Mouse (Mus musculus) midbrain, embryonic 11.5 days (tissue): ENCODE measurements around the gene C2cd2. TPM values are rescaled to one million over a fixed set of nuclear protein-coding genes. Genes with fewer than 3 reads are reported as not detected.
A peak's percentile ranks its signal among the peaks of the same experiment; 100 is the strongest.

ENCODE experiments used
- ATAC-seq: fragments of 200-750 bp; cut with Nextera tagmentation; 2 replicates; pipeline ENCODE4 v1.8.0; 2017; ENCODE audit warnings: moderate TSS enrichment, moderate library complexity; ENCODE audit not compliant: low FRiP score
- DNase-seq: peaks from one replicate; pipeline ENCODE4 v3.0.0; 2015; ENCODE audit warnings: low spot score; ENCODE audit errors: missing footprints
- H3K27ac ChIP-seq: fragments of 300-500 bp; sonication (generic); 2 replicates; pipeline ENCODE4 v1.5.1; 2014; ENCODE audit warnings: low read depth, low read length
- H3K27me3 ChIP-seq: fragments of 300-500 bp; sonication (generic); 2 replicates; pipeline ENCODE4 v1.6.1; 2014; ENCODE audit warnings: mild to moderate bottlenecking, low read length, moderate library complexity, mixed read lengths; ENCODE audit not compliant: control insufficient read depth, insufficient read depth
- H3K36me3 ChIP-seq: fragments of 300-500 bp; sonication (generic); 2 replicates; pipeline ENCODE4 v1.6.1; 2014; ENCODE audit warnings: mild to moderate bottlenecking, low read length, moderate library complexity, mixed read lengths; ENCODE audit not compliant: control insufficient read depth, insufficient read depth
- H3K4me1 ChIP-seq: fragments of 300-500 bp; sonication (generic); 2 replicates; pipeline ENCODE4 v1.6.1; 2014; ENCODE audit warnings: low read length; ENCODE audit not compliant: control insufficient read depth, insufficient read depth
- H3K4me2 ChIP-seq: fragments of 300-500 bp; sonication (generic); 2 replicates; pipeline ENCODE4 v1.6.1; 2014; ENCODE audit warnings: mild to moderate bottlenecking, moderate library complexity
- H3K4me3 ChIP-seq: fragments of 300-500 bp; sonication (generic); 2 replicates; pipeline ENCODE4 v1.5.1; 2014; ENCODE audit warnings: low read depth, low read length
- H3K9ac ChIP-seq: fragments of 300-500 bp; sonication (generic); 2 replicates; pipeline ENCODE4 v1.6.1; 2014; ENCODE audit warnings: low read length
- H3K9me3 ChIP-seq: fragments of 300-500 bp; sonication (generic); 2 replicates; pipeline ENCODE4 v1.6.1; 2016; ENCODE audit warnings: low read length; ENCODE audit not compliant: control insufficient read depth
- WGBS: fragments of 180-500 bp; shearing (Covaris S2); extraction: QIAGEN DNeasy Blood & Tissue Kit; methylation state at CpG from one replicate; pipeline ENCODE4 v1.1.7; 2014; 5-methylcytosine and 5-hydroxymethylcytosine counted together
- polyA plus RNA-seq: library from polyadenylated mRNA; unstranded; fragments of >200 nt; fragmentation: Nextera tagmentation; extraction: Ambion mirVana; gene quantifications from 2 replicates; pipeline ENCODE4 v1.2.1, GENCODE M21; 2014

C2cd2 gene
- polyA plus RNA-seq, 1 experiment from 2014 or later: 17.7 TPM

DNA sequence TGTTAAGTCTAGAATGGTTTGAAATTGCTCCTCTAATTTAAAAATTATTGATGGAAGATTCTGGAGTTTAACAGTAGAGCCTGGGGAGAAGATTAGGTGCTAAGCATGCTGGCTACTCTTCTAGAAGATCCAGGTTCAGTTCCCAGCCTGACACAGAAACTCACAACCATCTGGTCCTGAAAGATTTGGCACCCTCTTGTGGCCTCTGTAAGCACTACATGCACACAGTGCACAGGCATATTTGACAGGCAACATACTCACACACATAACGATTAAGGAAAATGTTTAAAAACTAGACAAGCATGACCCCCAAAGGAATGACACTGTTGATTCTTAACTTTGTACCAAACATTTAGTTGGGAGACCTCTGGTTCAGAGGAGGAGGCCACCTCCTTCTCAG, 83.3 kb downstream of the C2cd2 start:
- WGBS: 64% methylated on average over 1 of the region's 1 CpGs
- H3K27ac ChIP-seq: no peak overlapping the region
- no peak overlapping the region for H3K4me3 ChIP-seq
- H3K9me3 ChIP-seq: no peaks in the 10 kb centered on the region
- H3K27me3 ChIP-seq: no peaks in the 10 kb centered on the region
- H3K4me2 ChIP-seq: no peak overlapping the region
- DNase-seq: peak; percentile 90
- no peak overlapping the region for H3K9ac ChIP-seq
- no peaks in the 10 kb centered on the region for H3K4me1 ChIP-seq
- no peak for ATAC-seq
- no peaks in the 10 kb centered on the region for H3K36me3 ChIP-seq

DNA sequence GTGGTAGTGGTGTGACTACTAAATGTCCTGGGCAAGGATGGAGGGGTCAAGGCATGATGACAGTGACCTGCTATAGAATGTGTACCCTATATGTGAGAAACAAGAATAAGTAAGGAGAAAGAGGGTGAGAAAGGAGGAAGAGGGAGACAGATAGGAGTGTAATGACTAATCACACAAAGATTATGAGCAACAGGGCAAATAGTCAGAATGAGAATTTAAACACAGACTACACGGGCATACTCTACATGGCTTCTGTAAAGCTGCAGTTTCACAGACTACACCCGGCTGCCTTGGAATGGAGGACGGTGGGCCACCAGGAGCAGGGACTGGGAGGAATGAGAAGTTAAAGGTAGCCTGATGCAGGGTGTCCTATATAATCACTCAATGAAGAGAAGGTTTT, 84.9 kb downstream of the C2cd2 start:
- Histone ChIP-seq H3K27me3 (no peaks in the 10 kb centered on the region), H3K9ac (no peak overlapping the region), H3K4me3 (no peak overlapping the region), H3K27ac (no peak overlapping the region), H3K4me2 (no peak overlapping the region), H3K36me3 (no peaks in the 10 kb centered on the region), H3K4me1 (no peaks in the 10 kb centered on the region), H3K9me3 (no peaks in the 10 kb centered on the region)
- ATAC-seq: no peak
- DNase-seq: no peak
- 94% methylated on average over 3 of the region's 3 CpGs for WGBS

DNA sequence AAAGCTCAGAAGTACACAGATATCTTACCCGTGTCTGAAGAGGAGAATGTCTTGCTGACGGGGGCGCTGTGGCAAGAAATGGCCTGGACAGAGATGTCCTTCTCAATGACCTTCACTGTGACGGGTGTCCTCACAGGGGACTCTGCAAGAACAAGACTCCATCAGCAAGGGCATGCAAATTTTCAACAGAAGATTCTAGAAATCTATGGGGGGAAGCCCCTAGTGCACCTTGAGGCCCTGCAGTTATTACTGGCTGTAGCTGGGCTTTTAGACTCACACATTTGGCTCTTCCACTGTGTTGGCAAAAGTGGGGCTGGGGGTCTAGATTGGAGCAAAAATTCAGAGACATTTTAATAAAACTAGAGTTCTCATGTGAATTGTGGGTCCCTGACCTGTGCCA, 87.3 kb downstream of the C2cd2 start:
- no peaks in the 10 kb centered on the region for H3K4me1 ChIP-seq
- no peak for ATAC-seq
- WGBS: 86% methylated on average over 4 of the region's 4 CpGs

DNA sequence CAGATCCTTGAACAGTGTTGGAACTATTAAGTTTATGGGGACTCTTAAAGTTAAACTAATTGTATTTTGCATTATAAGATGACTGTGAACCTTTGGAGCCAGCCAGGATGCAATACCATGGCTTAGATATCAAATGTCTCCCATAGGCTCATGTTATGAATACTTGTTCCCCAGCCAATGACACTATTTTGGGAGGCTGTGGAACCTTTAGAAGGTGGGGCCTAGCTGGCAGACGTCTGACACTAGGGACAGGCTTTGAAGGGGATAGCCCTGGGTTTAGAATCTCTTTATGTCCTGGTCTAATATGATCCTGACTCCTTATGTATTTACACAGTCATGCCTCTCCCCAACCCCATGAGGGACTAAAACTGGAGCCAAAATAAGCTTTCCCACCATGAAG, 88.0 kb downstream of the C2cd2 start:
- Histone ChIP-seq H3K27ac (no peak overlapping the region), H3K36me3 (no peaks in the 10 kb centered on the region), H3K9ac (no peak overlapping the region), H3K9me3 (no peaks in the 10 kb centered on the region), H3K4me1 (no peaks in the 10 kb centered on the region), H3K4me2 (no peak overlapping the region), H3K27me3 (no peaks in the 10 kb centered on the region), H3K4me3 (no peak overlapping the region)
- DNase-seq: no peak
- WGBS: 74% methylated on average over 1 of the region's 1 CpGs
- ATAC-seq: no peak

More for the DNA sequence above, 87.3 kb downstream of the C2cd2 start:
- Histone ChIP-seq H3K27me3 (no peaks in the 10 kb centered on the region), H3K9me3 (no peaks in the 10 kb centered on the region), H3K4me2 (no peak overlapping the region), H3K36me3 (no peaks in the 10 kb centered on the region), H3K9ac (no peak overlapping the region), H3K27ac (no peak overlapping the region), H3K4me3 (no peak overlapping the region)
- no peak for DNase-seq

DNA sequence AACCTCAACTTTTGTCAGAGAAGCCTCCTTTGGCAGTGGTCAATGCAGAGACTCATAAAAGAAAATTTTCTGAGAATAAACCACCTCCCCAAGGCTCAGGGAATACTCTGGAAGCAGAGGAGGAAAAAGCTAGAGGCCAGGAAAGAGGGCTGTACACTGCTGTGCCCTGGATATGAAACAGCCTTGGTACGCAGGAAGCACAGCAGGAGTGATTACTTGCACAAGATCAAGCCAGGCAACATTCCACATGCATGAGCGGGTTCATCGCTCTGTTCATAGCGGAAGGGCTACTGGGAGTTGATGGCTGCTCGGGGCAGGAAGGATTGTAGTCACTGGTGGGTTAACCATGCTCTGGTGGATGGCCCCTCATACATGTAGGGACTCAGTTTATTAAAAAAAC, 89.7 kb downstream of the C2cd2 start:
- DNase-seq: no peak
- no peak overlapping the region for H3K9ac ChIP-seq
- H3K9me3 ChIP-seq: no peaks in the 10 kb centered on the region
- no peaks in the 10 kb centered on the region for H3K27me3 ChIP-seq
- no peak overlapping the region for H3K4me3 ChIP-seq
- no peaks in the 10 kb centered on the region for H3K4me1 ChIP-seq
- H3K36me3 ChIP-seq: no peaks in the 10 kb centered on the region
- ATAC-seq: no peak
- 66% methylated on average over 5 of the region's 5 CpGs for whole genome bisulfite sequencing
- H3K27ac ChIP-seq: no peak overlapping the region
- H3K4me2 ChIP-seq: no peak overlapping the region

DNA sequence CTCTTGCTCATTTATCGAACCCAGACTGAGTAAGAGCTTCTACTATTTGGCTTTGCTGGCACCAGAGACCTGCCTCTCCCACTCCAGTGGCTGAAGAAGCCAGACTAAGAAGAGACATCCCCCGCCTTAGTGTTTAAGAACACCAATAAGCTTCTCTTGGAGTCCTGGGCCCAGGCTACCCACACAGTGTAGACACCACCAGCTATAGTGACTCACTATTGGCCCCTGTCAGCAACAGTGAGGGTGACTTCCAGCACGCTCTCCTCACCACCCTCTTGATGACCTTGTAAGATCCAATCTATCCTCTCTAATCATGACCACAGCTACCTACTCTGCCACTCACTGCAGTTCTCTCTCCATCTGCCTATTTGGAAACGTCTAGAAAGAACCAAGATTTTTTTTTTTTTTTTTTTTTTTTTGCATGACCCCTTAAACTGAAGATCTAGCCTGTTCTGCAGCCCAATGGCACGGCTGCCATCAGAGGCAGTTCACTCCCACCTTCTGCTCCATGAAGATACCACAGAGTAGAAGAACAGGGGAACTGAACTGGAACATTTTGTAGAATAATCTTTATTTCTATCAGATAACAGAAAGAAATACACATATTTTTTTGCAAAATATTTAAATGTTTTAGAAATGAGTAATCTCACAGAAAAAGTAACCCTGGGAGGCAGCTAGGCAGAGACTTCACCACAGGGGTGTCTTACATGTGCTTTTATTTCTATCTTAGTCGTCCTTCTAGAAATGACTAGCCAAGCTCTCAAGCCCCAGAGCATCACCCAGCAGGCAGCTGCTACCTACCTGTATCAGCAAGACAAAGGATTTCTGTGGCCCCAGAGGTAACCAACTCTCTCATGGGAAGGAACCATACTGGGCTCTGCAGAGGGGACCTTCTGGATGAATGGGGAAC, 93.0 kb downstream of the C2cd2 start:
- DNase-seq: no peak
- H3K36me3 ChIP-seq: no peaks in the 10 kb centered on the region
- H3K4me1 ChIP-seq: no peaks in the 10 kb centered on the region
- H3K9me3 ChIP-seq: no peaks in the 10 kb centered on the region
- no peak for ATAC-seq
- no peak overlapping the region for H3K27ac ChIP-seq
- no peak overlapping the region for H3K4me2 ChIP-seq
- no peak overlapping the region for H3K4me3 ChIP-seq
- H3K9ac ChIP-seq: no peak overlapping the region
- WGBS: 72% methylated on average over 6 of the region's 6 CpGs
- no peaks in the 10 kb centered on the region for H3K27me3 ChIP-seq

DNA sequence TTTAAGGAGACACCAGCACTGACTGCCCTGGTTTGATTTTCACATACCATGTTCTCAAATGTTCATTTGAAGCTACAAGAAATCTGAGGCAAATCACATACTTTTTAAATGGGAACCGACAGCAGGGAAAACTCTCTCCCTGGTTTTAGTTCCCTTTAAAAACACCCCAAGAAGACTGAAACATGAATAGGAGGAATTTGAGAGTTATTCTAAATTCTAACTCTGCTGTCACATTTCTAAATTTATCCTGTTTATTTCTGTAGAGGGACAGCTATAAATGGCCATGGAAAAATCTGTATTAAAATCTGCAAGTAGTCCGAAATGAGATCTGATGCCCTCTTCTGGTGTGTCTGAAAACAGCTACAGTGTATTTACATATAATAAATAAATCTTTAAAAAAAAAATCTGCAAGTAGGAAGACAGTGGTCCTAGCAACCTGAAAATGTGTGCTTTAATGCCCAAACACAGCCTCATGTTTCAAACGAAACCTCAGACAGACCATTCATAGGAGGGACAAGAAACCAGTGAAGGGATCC, 98.4 kb downstream of the C2cd2 start:
- no peaks in the 10 kb centered on the region for H3K9me3 ChIP-seq
- DNase-seq (no peak), ATAC-seq (no peak)
- no peak overlapping the region for H3K4me2 ChIP-seq
- no peaks in the 10 kb centered on the region for H3K4me1 ChIP-seq
- no peaks in the 10 kb centered on the region for H3K27me3 ChIP-seq
- H3K36me3 ChIP-seq: no peaks in the 10 kb centered on the region
- 83% methylated on average over 3 of the region's 3 CpGs for WGBS
- H3K4me3 ChIP-seq: no peak overlapping the region
- H3K27ac ChIP-seq: no peak overlapping the region
- no peak overlapping the region for H3K9ac ChIP-seq

DNA sequence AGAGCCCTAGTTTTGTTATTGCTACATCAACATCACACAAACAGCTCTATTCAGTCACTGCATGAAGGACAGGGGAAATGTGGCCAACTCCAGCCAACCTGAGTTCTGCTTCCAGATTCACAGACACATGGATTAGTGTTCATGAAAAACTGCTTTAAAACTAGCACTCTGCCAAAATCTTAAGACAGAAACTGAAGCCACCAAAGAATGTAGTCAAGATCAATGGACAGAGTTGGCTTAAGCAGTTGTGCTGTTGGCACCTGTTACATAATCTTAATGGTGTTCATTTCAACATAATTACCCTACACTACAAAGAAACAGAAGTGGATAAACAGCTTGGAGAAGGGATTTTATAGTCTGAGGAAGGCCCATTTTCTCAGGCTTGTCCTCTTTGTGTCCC, 106.3 kb downstream of the C2cd2 start:
- peaks cover 3% of the 10 kb centered on the region; the same call in 1 of the 2 replicates for H3K4me1 ChIP-seq
- no peak overlapping the region for H3K4me2 ChIP-seq
- no peaks in the 10 kb centered on the region for H3K27me3 ChIP-seq
- H3K27ac ChIP-seq: no peak overlapping the region
- DNase-seq: no peak
- no peaks in the 10 kb centered on the region for H3K36me3 ChIP-seq
- no peak overlapping the region for H3K9ac ChIP-seq
- ATAC-seq: no peak
- no peaks in the 10 kb centered on the region for H3K9me3 ChIP-seq
- H3K4me3 ChIP-seq: no peak overlapping the region

DNA sequence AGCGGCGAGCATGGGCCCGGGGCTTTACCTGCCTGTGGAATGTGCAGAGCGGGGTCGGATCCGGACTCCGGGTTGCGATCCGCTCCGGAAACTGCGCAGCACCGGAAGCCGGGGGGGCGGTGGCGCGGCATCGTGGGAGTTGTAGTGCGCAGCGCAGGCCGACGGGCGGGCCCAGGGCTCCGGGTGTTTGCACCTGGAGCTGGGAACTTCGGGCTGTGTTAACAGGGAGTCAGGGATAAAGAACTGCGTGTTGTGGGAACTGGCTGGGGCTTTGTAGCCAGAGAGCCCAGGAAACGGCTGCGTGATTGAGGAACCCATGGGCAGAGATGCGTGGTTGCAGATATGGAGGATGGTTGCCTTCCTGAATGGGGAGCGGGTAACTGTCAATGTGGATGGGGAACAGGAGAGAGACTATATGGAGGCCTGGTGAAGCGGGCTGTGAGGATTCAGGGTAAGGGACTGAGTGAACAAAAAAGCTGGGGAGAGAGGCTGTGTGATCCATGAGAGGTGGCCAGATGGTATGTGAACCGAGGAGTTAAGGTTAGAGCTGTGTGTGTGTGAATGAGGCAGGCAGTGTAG, 110.6 kb downstream of the C2cd2 start, which contains the start of gene Prdm15:
Gene Prdm15, minus strand, starts transcription at position 110 of the 579 bp plus-strand sequence.
- no peaks in the 10 kb centered on the region for H3K9me3 ChIP-seq
- peak within 1 kb of the TSS; percentile 94 for H3K9ac ChIP-seq
- WGBS: 2% methylated on average over 31 of the region's 31 CpGs
- ATAC-seq (peak; percentile 91), DNase-seq (peak; percentile 96)
- no peaks in the 10 kb centered on the region for H3K36me3 ChIP-seq
- H3K4me2 ChIP-seq: peak within 1 kb of the TSS; percentile 75
- peak within 1 kb of the TSS; percentile 94 for H3K27ac ChIP-seq
- H3K27me3 ChIP-seq: no peaks in the 10 kb centered on the region
- peak within 1 kb of the TSS; percentile 75 for H3K4me3 ChIP-seq
- peaks cover 6% of the 10 kb centered on the region; the same call in 1 of the 2 replicates for H3K4me1 ChIP-seq
